Mouse (Mus musculus) myocyte (in vitro differentiated cells): ENCODE measurements around the gene Uqcc3. TPM values are rescaled to one million over a fixed set of nuclear protein-coding genes. Genes with fewer than 3 reads are reported as not detected.
A peak's percentile ranks its signal among the peaks of the same experiment; 100 is the strongest.

Experiments used
- H3K27me3 ChIP-seq: one replicate; pipeline ENCODE4 v1.6.1; 2011; ENCODE audit not compliant: control insufficient read depth, insufficient read depth, insufficient read length
- H3K36me3 ChIP-seq: one replicate; pipeline ENCODE4 v1.6.1; 2011; ENCODE audit not compliant: control insufficient read depth, insufficient read depth
- H3K4me2 ChIP-seq: one replicate; pipeline ENCODE4 v1.6.1; 2011; ENCODE audit warnings: low read depth, control low read depth
- H3K4me3 ChIP-seq: one replicate; pipeline ENCODE4 v1.5.1; 2011; ENCODE audit warnings: mild to moderate bottlenecking, control low read depth, moderate library complexity
- H3K79me2 ChIP-seq: one replicate; pipeline ENCODE4 v1.6.1; 2011; ENCODE audit not compliant: control insufficient read depth, insufficient read depth
- H3ac ChIP-seq: one replicate; pipeline ENCODE4 v1.6.1; 2011; ENCODE audit not compliant: control insufficient read depth, insufficient read length
- CEBPB ChIP-seq: IDR thresholded peaks from 2 replicates; pipeline ENCODE4 v1.6.1; 2011; ENCODE audit warnings: mild to moderate bottlenecking, moderate library complexity; ENCODE audit not compliant: poor library complexity, insufficient read depth, severe bottlenecking
- E2F4 ChIP-seq: IDR thresholded peaks from one replicate; pipeline ENCODE4 v1.6.1; 2011; ENCODE audit warnings: mild to moderate bottlenecking, control low read depth, moderate library complexity; ENCODE audit not compliant: insufficient read depth
- MAX ChIP-seq: IDR thresholded peaks from one replicate; pipeline ENCODE4 v1.6.1; 2011; ENCODE audit warnings: low read depth, mild to moderate bottlenecking, control low read depth
- MYOD1 ChIP-seq, 3 experiments: IDR thresholded peaks; one replicate each; pipeline ENCODE4 v1.6.1; 2011; ENCODE audit warnings: control low read depth in 2 of 3, low read depth in 2 of 3, mild to moderate bottlenecking in 2 of 3, moderate library complexity in 1 of 3; ENCODE audit not compliant: insufficient read length in 2 of 3, control insufficient read depth in 1 of 3
- MYOG ChIP-seq, 3 experiments: IDR thresholded peaks; one replicate each; pipeline ENCODE4 v1.6.1; 2011; ENCODE audit warnings: control low read depth in 2 of 3, low read depth in 2 of 3, mild to moderate bottlenecking in 2 of 3; ENCODE audit not compliant: insufficient read length in 2 of 3, control insufficient read depth in 1 of 3, insufficient read depth in 1 of 3
- POLR2A ChIP-seq: IDR thresholded peaks from one replicate; pipeline ENCODE4 v1.6.1; 2011; ENCODE audit warnings: low read depth, mild to moderate bottlenecking, control low read depth, moderate library complexity; ENCODE audit not compliant: insufficient read length
- POLR2AphosphoS2 ChIP-seq: IDR thresholded peaks from one replicate; pipeline ENCODE4 v1.6.1; 2011; ENCODE audit warnings: low read depth, control low read depth; ENCODE audit not compliant: insufficient read length
- SRF ChIP-seq: IDR thresholded peaks from one replicate; pipeline ENCODE4 v1.6.1; 2011; ENCODE audit warnings: low read depth; ENCODE audit not compliant: control insufficient read depth, insufficient read length
- TCF12 ChIP-seq: IDR thresholded peaks from one replicate; pipeline ENCODE4 v1.6.1; 2011; ENCODE audit warnings: mild to moderate bottlenecking, control low read depth; ENCODE audit not compliant: poor library complexity, insufficient read depth, severe bottlenecking
- TCF3 ChIP-seq: IDR thresholded peaks from one replicate; pipeline ENCODE4 v1.6.1; 2011; ENCODE audit warnings: low read depth, control low read depth; ENCODE audit not compliant: insufficient read length
- USF1 ChIP-seq: IDR thresholded peaks from one replicate; pipeline ENCODE4 v1.6.1; 2011; ENCODE audit warnings: low read depth, mild to moderate bottlenecking, control low read depth, moderate library complexity
- polyA plus RNA-seq: library from polyadenylated mRNA; unstranded; fragments of >200 nt; fragmentation: generic; extraction: Trizol; gene quantifications from one replicate; pipeline ENCODE4 v1.2.1, GENCODE M21; 2012; ENCODE audit warnings: missing spikeins

The Uqcc3 gene
- polyA plus RNA-seq, 1 experiment: 37.0 TPM

GRCm38 (mm10) chr19:8895397-8895960 lies 14.8 kb upstream of the Uqcc3 start:
- no peaks in the 10 kb centered on the region for H3K27me3 ChIP-seq
- peaks cover 54% of the 10 kb centered on the region for H3K79me2 ChIP-seq
- TF ChIP-seq MAX: no peak
- TF ChIP-seq MYOG (IDR thresholded peaks at IDR 0.05; ENCODE audit: control insufficient read depth in 1 of 3, insufficient read depth in 1 of 3, insufficient read length in 2 of 3, low read depth in 2 of 3): no peak
- no peak for TF ChIP-seq MYOD1 (IDR thresholded peaks at IDR 0.05; ENCODE audit: control insufficient read depth in 1 of 3, insufficient read length in 2 of 3, low read depth in 2 of 3)
- TF ChIP-seq POLR2AphosphoS2: no peak
- TF ChIP-seq POLR2A: no peak
- TF ChIP-seq CEBPB: no peak
- H3K36me3 ChIP-seq: no peaks in the 10 kb centered on the region
- H3K4me3 ChIP-seq: no peak overlapping the region
- no peak overlapping the region for H3ac ChIP-seq
- H3K4me2 ChIP-seq: no peak overlapping the region

- Histone ChIP-seq H3K4me3 (peak within 1 kb of the TSS; percentile 67), H3K36me3 (no peaks in the 10 kb centered on the region), H3K27me3 (no peaks in the 10 kb centered on the region), H3K79me2 (peaks cover 47% of the 10 kb centered on the region), H3ac (peak within 1 kb of the TSS; percentile 35), H3K4me2 (peak within 1 kb of the TSS; percentile 96)
- TF ChIP-seq POLR2A (peak; percentile 91), MYOG (IDR thresholded peaks at IDR 0.05; ENCODE audit: control insufficient read depth in 1 of 3, insufficient read depth in 1 of 3, insufficient read length in 2 of 3, low read depth in 2 of 3) (no peak), POLR2AphosphoS2 (peak; percentile 96), TCF12 (no peak), SRF (peak; percentile 35)
Measured at GRCm38 (mm10) chr19:8892829-8893766, 12.4 kb upstream of the Uqcc3 start, which contains the start of gene Ints5. Gene Ints5 (plus strand): TSS chr19:8893005.

- H3K4me3 ChIP-seq: peak within 1 kb of the TSS; percentile 53
- no peaks in the 10 kb centered on the region for H3K27me3 ChIP-seq
- peaks cover 31% of the 10 kb centered on the region for H3K79me2 ChIP-seq
- H3K36me3 ChIP-seq: no peaks in the 10 kb centered on the region
- peak within 1 kb of the TSS; percentile 95 for H3K4me2 ChIP-seq
- no peak for TF ChIP-seq MAX
- TF ChIP-seq TCF3: no peak
- no peak for TF ChIP-seq MYOD1 (IDR thresholded peaks at IDR 0.05; ENCODE audit: control insufficient read depth in 1 of 3, insufficient read length in 2 of 3, low read depth in 2 of 3)
- peak; percentile 77 for TF ChIP-seq POLR2A
- TF ChIP-seq POLR2AphosphoS2: peak; percentile 66
- TF ChIP-seq SRF: peak; percentile 55
- H3ac ChIP-seq: peak within 1 kb of the TSS; percentile 6
Measured at GRCm38 (mm10) chr19:8888511-8889385, 8.0 kb upstream of the Uqcc3 start, which contains the start of the genes 1810009A15Rik and Gm49416. Gene 1810009A15Rik (plus strand): TSS chr19:8888853. Gene Gm49416 (plus strand): TSS chr19:8888926.

GRCm38 (mm10) chr19:8887585-8888463 lies 7.1 kb upstream of the Uqcc3 start:
- peak overlapping the region; percentile 53 for H3K4me3 ChIP-seq
- peak overlapping the region; percentile 95 for H3K4me2 ChIP-seq
- H3K36me3 ChIP-seq: no peaks in the 10 kb centered on the region
- peaks cover 23% of the 10 kb centered on the region for H3K79me2 ChIP-seq
- TF ChIP-seq SRF (no peak), POLR2AphosphoS2 (no peak), TCF3 (no peak), E2F4 (no peak), TCF12 (no peak), CEBPB (no peak), USF1 (no peak), MYOD1 (IDR thresholded peaks at IDR 0.05; ENCODE audit: control insufficient read depth in 1 of 3, insufficient read length in 2 of 3, low read depth in 2 of 3) (no peak)
- H3K27me3 ChIP-seq: no peaks in the 10 kb centered on the region
- peak overlapping the region; percentile 6 for H3ac ChIP-seq
